Mouse (Mus musculus): ENCODE measurements at regions not wholly inside any gene's neighbourhood (a gene's known extent, or its start where the extent isn't known, plus 50 kb on each side); places are given as distances from the start of the nearest gene placed in this dataset.

GRCm38 (mm10) chr4:95269766-95270165 lies 217.7 kb upstream of the Jun start:
- Histone ChIP-seq H3K36me3 (replicated peaks in 1 of 2; ENCODE audit: control insufficient read depth in 1 of 2, insufficient read depth in 1 of 2, low read length in 1 of 2) (no peaks in the 10 kb centered on the region), H3K27me3 (replicated peaks) (no peaks in the 10 kb centered on the region), H3K79me2 (replicated peaks; ENCODE audit: control insufficient read depth, extremely low read depth, insufficient read depth, poor library complexity, severe bottlenecking) (no peaks in the 10 kb centered on the region), H3K9me3 (replicated peaks; ENCODE audit: low read length) (no peaks in the 10 kb centered on the region), H3K4me2 (ENCODE audit: insufficient read depth, low read depth, poor library complexity, severe bottlenecking) (no peak overlapping the region), H3K4me1 (ENCODE audit: control insufficient read depth in 1 of 2, insufficient read depth in 2 of 2) (peaks cover 0 to 10% of the 10 kb centered on the region in 2 experiments; a peak in 2 of 4 replicates), H3K27ac (ENCODE audit: insufficient read depth, low read depth) (no peak overlapping the region), H3K4me3 (replicated peaks in 1 of 3; ENCODE audit: low read depth in 2 of 3, low read length in 2 of 3, poor library complexity in 1 of 3) (no peak overlapping the region), H3K9ac (ENCODE audit: insufficient read depth, low read depth) (no peak overlapping the region)
- TF ChIP-seq ZMIZ1 (IDR thresholded peaks at IDR 0.05; ENCODE audit: low read depth, low read length): no peak
- no peak for TF ChIP-seq ETS1 (conservative IDR thresholded peaks at IDR 0.05; ENCODE audit: low read depth, low read length)
- TF ChIP-seq POLR2A (IDR thresholded peaks at IDR 0.05; ENCODE audit: low read depth, low read length): no peak
- TF ChIP-seq POLR2AphosphoS2 (IDR thresholded peaks at IDR 0.05; ENCODE audit: low read depth, low read length): no peak
- no peak for TF ChIP-seq CHD2 (IDR thresholded peaks at IDR 0.05; ENCODE audit: low read length)
- in situ Hi-C loops (cut with MboI; ENCODE audit: low pct_ligation_motif_present, low pct_unique_long_range_greater_than_20kb, low sequenced_read_pairs): no loop called here
- DNase-seq (ENCODE audit: extremely low read depth): no peak
- dilution Hi-C loops (cut with MboI; ENCODE audit: extremely low pct_ligation_motif_present, extremely low pct_unique_long_range_greater_than_20kb, low sequenced_read_pairs): no loop called here

- TF ChIP-seq ELF1 (IDR thresholded peaks at IDR 0.05; ENCODE audit: low read depth, low read length) (no peak), ZC3H11A (IDR thresholded peaks at IDR 0.05; ENCODE audit: low read depth, low read length) (no peak)
- Histone ChIP-seq H3K9ac (ENCODE audit: insufficient read depth, low read depth) (no peak overlapping the region), H3K4me1 (ENCODE audit: control insufficient read depth in 1 of 2, insufficient read depth in 2 of 2) (peaks cover 0 to 10% of the 10 kb centered on the region in 2 experiments; a peak in 2 of 4 replicates), H3K4me2 (ENCODE audit: insufficient read depth, low read depth, poor library complexity, severe bottlenecking) (no peak overlapping the region), H3K79me2 (replicated peaks; ENCODE audit: control insufficient read depth, extremely low read depth, insufficient read depth, poor library complexity, severe bottlenecking) (no peaks in the 10 kb centered on the region), H3K27me3 (replicated peaks) (no peaks in the 10 kb centered on the region), H3K27ac (ENCODE audit: insufficient read depth, low read depth) (no peak overlapping the region), H3K36me3 (replicated peaks in 1 of 2; ENCODE audit: control insufficient read depth in 1 of 2, insufficient read depth in 1 of 2, low read length in 1 of 2) (no peaks in the 10 kb centered on the region), H3K9me3 (replicated peaks; ENCODE audit: low read length) (no peaks in the 10 kb centered on the region), H3K4me3 (replicated peaks in 1 of 3; ENCODE audit: low read depth in 2 of 3, low read length in 2 of 3, poor library complexity in 1 of 3) (no peak overlapping the region)
- in situ Hi-C loops (cut with MboI; ENCODE audit: low pct_ligation_motif_present, low pct_unique_long_range_greater_than_20kb, low sequenced_read_pairs) (no loop called here), dilution Hi-C loops (cut with MboI; ENCODE audit: extremely low pct_ligation_motif_present, extremely low pct_unique_long_range_greater_than_20kb, low sequenced_read_pairs) (no loop called here)
- no peak for DNase-seq (ENCODE audit: extremely low read depth)
Measured at GRCm38 (mm10) chr4:95270389-95270788, 218.4 kb upstream of the Jun start.

- no peak overlapping the region for H3K4me3 ChIP-seq (replicated peaks in 1 of 3; ENCODE audit: low read depth in 2 of 3, low read length in 2 of 3, poor library complexity in 1 of 3)
- DNase-seq (ENCODE audit: extremely low read depth): no peak
- H3K4me2 ChIP-seq (ENCODE audit: insufficient read depth, low read depth, poor library complexity, severe bottlenecking): no peak overlapping the region
- H3K4me1 ChIP-seq (ENCODE audit: control insufficient read depth in 1 of 2, insufficient read depth in 2 of 2): peaks cover 12 to 36% of the 10 kb centered on the region in 2 experiments
- no peaks in the 10 kb centered on the region for H3K79me2 ChIP-seq (replicated peaks; ENCODE audit: control insufficient read depth, extremely low read depth, insufficient read depth, poor library complexity, severe bottlenecking)
- no peaks in the 10 kb centered on the region for H3K9me3 ChIP-seq (replicated peaks; ENCODE audit: low read length)
- no peak overlapping the region for H3K27ac ChIP-seq (ENCODE audit: insufficient read depth, low read depth)
- H3K36me3 ChIP-seq (replicated peaks in 1 of 2; ENCODE audit: control insufficient read depth in 1 of 2, insufficient read depth in 1 of 2, low read length in 1 of 2): no peaks in the 10 kb centered on the region
- no peak for TF ChIP-seq ZNF384 (IDR thresholded peaks at IDR 0.05; ENCODE audit: low read depth, low read length)
- TF ChIP-seq SMC3 (IDR thresholded peaks at IDR 0.05; ENCODE audit: low read depth, low read length): no peak
- TF ChIP-seq ZC3H11A (IDR thresholded peaks at IDR 0.05; ENCODE audit: low read depth, low read length): no peak
- TF ChIP-seq POLR2AphosphoS2 (IDR thresholded peaks at IDR 0.05; ENCODE audit: low read depth, low read length): no peak
- no peaks in the 10 kb centered on the region for H3K27me3 ChIP-seq (replicated peaks)
- in situ Hi-C loops (cut with MboI; ENCODE audit: low pct_ligation_motif_present, low pct_unique_long_range_greater_than_20kb, low sequenced_read_pairs): no loop called here
- dilution Hi-C loops (cut with MboI; ENCODE audit: extremely low pct_ligation_motif_present, extremely low pct_unique_long_range_greater_than_20kb, low sequenced_read_pairs): no loop called here
- no peak overlapping the region for H3K9ac ChIP-seq (ENCODE audit: insufficient read depth, low read depth)
Measured at GRCm38 (mm10) chr4:95276231-95276630, 224.2 kb upstream of the Jun start.
